Mouse (Mus musculus): Measurements from ENCODE around the gene Gm20517.
A peak's percentile ranks its signal among the peaks of the same experiment; 100 is the strongest.
"Not testable (repeated sequence)": the region's sequence is repeated elsewhere in the genome, so short reads cannot be mapped to it uniquely, and the experiment has no call there.

Gm20517 gene

GRCm38 (mm10) chr17:47596162-47596838 lies 15.1 kb upstream of the Gm20517 start:
- no peak for DNase-seq (ENCODE audit: low spot score in 2 of 2)

- DNase-seq (ENCODE audit: low spot score in 2 of 2) = no peak
Observed at GRCm38 (mm10) chr17:47596839-47597164, 14.6 kb upstream of the Gm20517 start.

GRCm38 (mm10) chr17:47597261-47597660 lies 14.1 kb upstream of the Gm20517 start:
- DNase-seq (ENCODE audit: low spot score in 2 of 2) = no peak

GRCm38 (mm10) chr17:47597838-47598579 lies 13.4 kb upstream of the Gm20517 start:
- peak in 1 of 2 experiments; percentile 28 for DNase-seq (ENCODE audit: low spot score in 2 of 2)

GRCm38 (mm10) chr17:47598580-47599304 lies 12.6 kb upstream of the Gm20517 start:
- not testable (repeated sequence) for DNase-seq (ENCODE audit: low spot score in 2 of 2)

- DNase-seq (ENCODE audit: low spot score in 2 of 2) = no peak
Observed at GRCm38 (mm10) chr17:47599511-47600297, 11.7 kb upstream of the Gm20517 start.

GRCm38 (mm10) chr17:47600601-47601388 lies 10.6 kb upstream of the Gm20517 start:
- DNase-seq (ENCODE audit: low spot score in 2 of 2) = no peak

- DNase-seq (ENCODE audit: low spot score in 2 of 2) = no peak
Observed at GRCm38 (mm10) chr17:47601389-47601755, 10.0 kb upstream of the Gm20517 start.

GRCm38 (mm10) chr17:47602289-47602688 lies 9.1 kb upstream of the Gm20517 start:
- DNase-seq (ENCODE audit: low spot score in 2 of 2) = no peak

- no peak for DNase-seq (ENCODE audit: low spot score in 2 of 2)
Observed at GRCm38 (mm10) chr17:47606220-47606619, 5.2 kb upstream of the Gm20517 start.

GRCm38 (mm10) chr17:47609182-47609581 lies 2.2 kb upstream of the Gm20517 start:
- DNase-seq (ENCODE audit: low spot score in 2 of 2) = no peak

GRCm38 (mm10) chr17:47611661-47611982 lies 233 bp downstream of the Gm20517 start:
- DNase-seq (ENCODE audit: low spot score in 2 of 2) = no peak

GRCm38 (mm10) chr17:47614018-47614417 lies 2.6 kb downstream of the Gm20517 start:
- DNase-seq (ENCODE audit: low spot score in 2 of 2) = no peak

- DNase-seq (ENCODE audit: low spot score in 2 of 2) = no peak
Observed at GRCm38 (mm10) chr17:47616119-47616518, 4.7 kb downstream of the Gm20517 start.

- DNase-seq (ENCODE audit: low spot score in 2 of 2) = no peak
Observed at GRCm38 (mm10) chr17:47616652-47617051, 5.3 kb downstream of the Gm20517 start.

GRCm38 (mm10) chr17:47617605-47618307 lies 6.4 kb downstream of the Gm20517 start:
- no peak for DNase-seq (ENCODE audit: low spot score in 2 of 2)

GRCm38 (mm10) chr17:47618556-47619311 lies 7.3 kb downstream of the Gm20517 start:
- no peak for DNase-seq (ENCODE audit: low spot score in 2 of 2)

GRCm38 (mm10) chr17:47622912-47623554 lies 11.6 kb downstream of the Gm20517 start:
- DNase-seq (ENCODE audit: low spot score in 2 of 2) = no peak

GRCm38 (mm10) chr17:47624572-47624971 lies 13.2 kb downstream of the Gm20517 start:
- DNase-seq (ENCODE audit: low spot score in 2 of 2) = not testable (repeated sequence)

Measured in frontal cortex, postnatal 10 days (tissue).